Mouse (Mus musculus) liver, adult (tissue): ENCODE results near the gene Sdccag8.

Experiments
- GATA4 ChIP-seq: IDR thresholded peaks from 2 replicates; pipeline ENCODE4 v1.6.1; 2014; ENCODE audit warnings: mild to moderate bottlenecking, low read length; ENCODE audit not compliant: insufficient replicate concordance

Sdccag8 gene

GRCm38 (mm10) chr1:177054891-177055290 lies 240.4 kb downstream of the Sdccag8 start:
- TF ChIP-seq GATA4: no peak

GRCm38 (mm10) chr1:177061761-177062160 lies 247.3 kb downstream of the Sdccag8 start:
- no peak for TF ChIP-seq GATA4

DNA sequence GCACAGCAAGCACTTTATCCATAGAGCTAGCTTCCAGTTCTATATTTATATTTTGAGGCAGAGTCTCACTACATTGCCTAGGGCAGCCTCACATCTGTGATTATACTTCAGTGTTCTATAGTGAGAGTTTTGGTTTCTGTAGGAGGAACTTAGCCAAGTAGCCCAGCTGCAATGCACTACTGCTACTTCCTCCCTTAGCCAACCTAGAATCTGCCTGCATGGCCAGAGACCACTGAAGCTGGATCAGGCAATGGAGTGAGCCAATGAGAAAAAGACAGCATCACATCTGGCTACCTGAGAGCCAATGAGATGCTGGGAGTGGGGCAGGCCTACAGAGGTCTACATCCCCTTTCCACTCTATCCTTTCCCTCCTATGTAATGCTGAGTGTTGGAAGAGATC lies 251.3 kb downstream of the Sdccag8 start:
- no peak for TF ChIP-seq GATA4

DNA sequence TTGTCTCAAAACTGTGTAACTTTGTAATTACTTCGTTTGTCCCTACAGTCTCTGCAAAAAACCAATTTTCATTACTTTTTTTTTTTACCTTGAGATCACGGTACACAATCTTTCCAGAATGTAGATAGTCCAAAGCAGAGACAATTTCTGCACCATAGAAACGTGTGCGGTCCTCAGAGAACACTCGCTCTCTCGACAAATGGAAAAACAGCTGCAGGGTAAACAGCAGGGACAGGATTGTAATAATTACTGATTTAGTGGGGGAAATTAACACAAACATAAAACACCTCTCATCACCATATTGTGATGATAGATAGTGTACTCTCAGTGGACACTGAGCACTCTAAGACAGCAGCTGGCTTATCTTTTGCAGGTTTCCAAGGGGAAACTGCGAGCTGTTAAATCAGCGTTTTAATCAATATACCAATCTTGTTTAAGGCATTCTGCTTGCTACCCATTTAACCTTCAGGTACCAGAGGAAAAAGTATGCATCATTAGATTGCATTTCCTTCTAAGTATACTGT lies 252.7 kb downstream of the Sdccag8 start:
- TF ChIP-seq GATA4: no peak

GRCm38 (mm10) chr1:177069161-177069560 lies 254.7 kb downstream of the Sdccag8 start:
- TF ChIP-seq GATA4: no peak
